Mouse (Mus musculus): ENCODE measurements around the gene Ly6f.

DNA sequence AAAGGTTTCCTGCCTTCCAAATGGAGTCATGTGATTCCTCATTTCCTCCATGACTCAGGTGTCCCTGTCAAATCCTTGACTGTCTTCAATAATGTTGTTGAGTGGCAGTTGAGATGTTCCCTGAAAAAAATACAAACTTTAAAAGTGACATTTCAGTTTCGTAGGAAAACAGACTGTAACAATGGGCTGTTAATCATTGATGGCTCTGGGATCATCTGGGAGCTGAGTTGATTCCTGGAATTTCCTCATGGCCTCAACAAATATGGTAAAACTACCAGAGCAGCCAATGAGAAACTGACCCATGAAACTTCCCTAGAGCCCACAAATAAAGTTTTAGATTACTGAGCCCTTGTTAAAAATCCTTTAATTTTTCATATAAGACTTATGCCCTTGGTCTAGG lies 37.9 kb downstream of the Ly6f start:
- TF ChIP-seq POLR2A (IDR thresholded peaks at IDR 0.05; ENCODE audit: control insufficient read depth, extremely low read depth, insufficient read depth, low read length, poor library complexity) (no peak), CTCF (IDR thresholded peaks at IDR 0.05; ENCODE audit: borderline replicate concordance, control insufficient read depth, extremely low read depth, insufficient read depth, low read length, poor library complexity) (no peak)

Measured in thymus, adult 2 months (tissue).